In genomic region chr2:167445911-167446780, GRCm38 (mm10) we compare ENCODE assay signal across 9 mouse cellular contexts. TPM values are rescaled to one million over a fixed set of nuclear protein-coding genes. Genes with fewer than 3 reads are reported as not detected.
DNase-seq lines count a peak whose midpoint lies in the region; ATAC-seq lines count a peak whose summit lies in the region.
"Had no signal": no experiment of that assay in that cellular context is flagged by ENCODE, and none has a peak within 500 bp of the region (broad histone marks: within the 10 kb centered on the region; RNA-seq: fewer than 3 reads in every experiment).

No protein-coding gene starts in this region.

- H3K4me2 ChIP-seq in embryonic facial prominence, embryonic 12.5 days (replicated peaks) = no peak overlapping the region
- no peak overlapping the region for H3K4me2 ChIP-seq in limb, embryonic 13.5 days (replicated peaks)

- H3K36me3 ChIP-seq in embryonic facial prominence, embryonic 12.5 days = peaks cover 56% of the 10 kb centered on the region
- H3K36me3 ChIP-seq in embryonic facial prominence, embryonic 10.5 days (replicated peaks) = peaks cover 95% of the 10 kb centered on the region
- H3K36me3 ChIP-seq in limb, embryonic 13.5 days = peaks cover 85% of the 10 kb centered on the region

- peak overlapping the region; percentile 58 for H3K27ac ChIP-seq in embryonic facial prominence, embryonic 12.5 days
- no peak overlapping the region for H3K27ac ChIP-seq in embryonic facial prominence, embryonic 10.5 days (replicated peaks)
- peak overlapping the region; percentile 15; the same call in 1 of the 2 replicates for H3K27ac ChIP-seq in limb, embryonic 13.5 days

- H3K9ac ChIP-seq in embryonic facial prominence, embryonic 12.5 days = no peak overlapping the region
- peak overlapping the region; percentile 14; the same call in 1 of the 2 replicates for H3K9ac ChIP-seq in limb, embryonic 13.5 days

- DNase-seq in embryonic facial prominence, embryonic 10.5 days (ENCODE audit: low spot score) = no peak
- peak; percentile 44 for DNase-seq in left cerebral cortex, postnatal 4 days
- no peak for DNase-seq in left cerebral cortex, adult 8-10 months (ENCODE audit: low spot score in 2 of 2)
- peak; percentile 53 for DNase-seq in ZHBTc4 (ENCODE audit: low read depth, low spot score)
- DNase-seq in thymus, postnatal 10 days (ENCODE audit: low spot score in 2 of 2) = no peak
- DNase-seq in thymus, postnatal 4 days = no peak
- DNase-seq: layer of hippocampus, adult 9-11 months had no signal

- 80% methylated on average over 20 of the region's 20 CpGs for WGBS in embryonic facial prominence, embryonic 12.5 days
- WGBS in embryonic facial prominence, embryonic 10.5 days = 85% methylated on average over 20 of the region's 20 CpGs
- WGBS in limb, embryonic 13.5 days = 81% methylated on average over 20 of the region's 20 CpGs

- H3K4me3 ChIP-seq in embryonic facial prominence, embryonic 12.5 days = no peak overlapping the region
- no peak overlapping the region for H3K4me3 ChIP-seq in embryonic facial prominence, embryonic 10.5 days
- H3K4me3 ChIP-seq in limb, embryonic 13.5 days = no peak overlapping the region

- no peak for ATAC-seq in embryonic facial prominence, embryonic 12.5 days (ENCODE audit: insufficient number of reproducible peaks, insufficient read depth, low FRiP score, low TSS enrichment)
- 0 out of 2 replicates have a peak, but pooled peaks have one; percentile 24 for ATAC-seq in limb, embryonic 13.5 days (ENCODE audit: low FRiP score, low read depth)

- intact Hi-C loops in left cerebral cortex, postnatal 4 days (cut with DNase I) = no loop called here

- H3K27me3 ChIP-seq in embryonic facial prominence, embryonic 12.5 days = no peaks in the 10 kb centered on the region
- no peaks in the 10 kb centered on the region for H3K27me3 ChIP-seq in embryonic facial prominence, embryonic 10.5 days (replicated peaks; ENCODE audit: low read depth, poor library complexity, severe bottlenecking)
- no peaks in the 10 kb centered on the region for H3K27me3 ChIP-seq in limb, embryonic 13.5 days

- H3K4me1 ChIP-seq in embryonic facial prominence, embryonic 12.5 days = peaks cover 6% of the 10 kb centered on the region; the same call in 1 of the 2 replicates
- H3K4me1 ChIP-seq in embryonic facial prominence, embryonic 10.5 days = no peaks in the 10 kb centered on the region
- H3K4me1 ChIP-seq in limb, embryonic 13.5 days = no peaks in the 10 kb centered on the region

- no peaks in the 10 kb centered on the region for H3K9me3 ChIP-seq in embryonic facial prominence, embryonic 12.5 days
- H3K9me3 ChIP-seq in embryonic facial prominence, embryonic 10.5 days = no peaks in the 10 kb centered on the region
- H3K9me3 ChIP-seq in limb, embryonic 13.5 days = no peaks in the 10 kb centered on the region

RNA-seq across cellular contexts. Expression of gene Slc9a8, which starts 24.6 kb away (rescaled TPM):
- 23.3 and 24.1 TPM in 2 replicates for polyA plus RNA-seq in embryonic facial prominence, embryonic 12.5 days (2016; fragmentation: Nextera tagmentation; extraction: Ambion mirVana)
- polyA plus RNA-seq in embryonic facial prominence, embryonic 10.5 days (2016; fragmentation: Nextera tagmentation; extraction: Ambion mirVana) = 24.3 and 25.9 TPM in 2 replicates
- 10 to 100 TPM; 33.9 to 42.1 TPM for total RNA-seq in left cerebral cortex, postnatal 4 days (2021)
- 10 to 100 TPM; 34.4 to 38.7 (median 35.1) TPM for total RNA-seq in left cerebral cortex, adult 8-10 months (2022)
- polyA plus RNA-seq in limb, embryonic 13.5 days (2015; fragmentation: Nextera tagmentation; extraction: Ambion mirVana) = 23.2 and 23.8 TPM in 2 replicates

RNA-seq across cellular contexts. Expression of gene Rnf114, which starts 46.3 kb away (rescaled TPM):
- polyA plus RNA-seq in embryonic facial prominence, embryonic 12.5 days (2016; fragmentation: Nextera tagmentation; extraction: Ambion mirVana) = 94.4 and 96.9 TPM in 2 replicates
- 133 and 142 TPM in 2 replicates for polyA plus RNA-seq in embryonic facial prominence, embryonic 10.5 days (2016; fragmentation: Nextera tagmentation; extraction: Ambion mirVana)
- 10 to 100 TPM; 36.6 to 40.0 TPM for total RNA-seq in left cerebral cortex, postnatal 4 days (2021)
- total RNA-seq in left cerebral cortex, adult 8-10 months (2022) = 10 to 100 TPM; 57.8 to 62.9 (median 60.1) TPM
- 90.8 and 93.6 TPM in 2 replicates for polyA plus RNA-seq in limb, embryonic 13.5 days (2015; fragmentation: Nextera tagmentation; extraction: Ambion mirVana)

RNA-seq across cellular contexts. Expression of gene Spata2, which starts 46.5 kb away (rescaled TPM):
- polyA plus RNA-seq in embryonic facial prominence, embryonic 12.5 days (2016; fragmentation: Nextera tagmentation; extraction: Ambion mirVana) = 14.3 and 16.3 TPM in 2 replicates
- 19.6 TPM in 2 replicates for polyA plus RNA-seq in embryonic facial prominence, embryonic 10.5 days (2016; fragmentation: Nextera tagmentation; extraction: Ambion mirVana)
- total RNA-seq in left cerebral cortex, postnatal 4 days (2021) = 10 to 100 TPM; 53.5 to 58.1 TPM
- total RNA-seq in left cerebral cortex, adult 8-10 months (2022) = 10 to 100 TPM; 66.1 to 71.2 (median 70.1) TPM
- polyA plus RNA-seq in limb, embryonic 13.5 days (2015; fragmentation: Nextera tagmentation; extraction: Ambion mirVana) = 13.4 and 14.5 TPM in 2 replicates

Comparison
In these comparisons a context has a peak if more than half of its experiments do, and no peak if none do; other contexts are left out.
1. DNase-seq: peak in left cerebral cortex, postnatal 4 days (single experiment) and ZHBTc4 (single experiment); none in embryonic facial prominence, embryonic 10.5 days (single experiment), left cerebral cortex, adult 8-10 months (0 of 2), thymus, postnatal 10 days (0 of 2) and thymus, postnatal 4 days (single experiment).